Mouse (Mus musculus): Measurements from ENCODE around the gene Bsnd.

- TF ChIP-seq CTCF (IDR thresholded peaks at IDR 0.05; ENCODE audit: low read depth, low read length) (no peak), GATA1 (IDR thresholded peaks at IDR 0.05; ENCODE audit: borderline replicate concordance, low read length) (no peak), TAL1 (conservative IDR thresholded peaks at IDR 0.05; ENCODE audit: low read depth, low read length) (no peak)
Measured at GRCm38 (mm10) chr4:106539756-106540155, 47.7 kb upstream of the Bsnd start.
